Mouse (Mus musculus): Measurements from ENCODE around the gene Ext2.

DNA sequence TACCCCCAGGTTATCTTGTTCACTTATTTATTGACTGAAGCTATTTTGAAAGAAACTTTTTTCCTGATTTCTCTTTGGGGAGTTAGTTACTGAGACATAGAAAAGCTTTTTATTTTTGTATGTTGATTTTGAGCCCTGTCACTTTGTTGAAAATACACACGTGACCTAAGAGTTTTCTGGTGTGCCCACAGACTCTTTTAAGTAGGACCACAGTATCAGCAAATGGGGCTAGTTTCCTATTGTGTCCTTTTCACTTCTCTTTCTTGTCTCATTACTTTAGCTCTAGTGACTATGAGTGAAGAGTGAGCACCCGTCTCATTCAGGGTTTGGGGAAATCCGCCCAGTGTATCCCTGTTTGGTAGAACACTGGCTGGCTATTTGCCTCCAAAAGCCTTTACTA, 62.0 kb downstream of the Ext2 start:
- no peak for TF ChIP-seq CTCF (IDR thresholded peaks at IDR 0.05; ENCODE audit: control insufficient read depth, insufficient read depth, low read length)
- no peak for TF ChIP-seq POLR2A (IDR thresholded peaks at IDR 0.05; ENCODE audit: borderline replicate concordance, control insufficient read depth, low read depth, low read length)

Data from bone marrow, adult 2 months (tissue).